Mouse (Mus musculus) hindbrain, embryonic 14.5 days (tissue): ENCODE measurements around the gene Arid2. TPM values are rescaled to one million over a fixed set of nuclear protein-coding genes. Genes with fewer than 3 reads are reported as not detected.
"Not testable (repeated sequence)": the region's sequence is repeated elsewhere in the genome, so short reads cannot be mapped to it uniquely, and the experiment has no call there.

ENCODE experiments used
- ATAC-seq: fragments of 200-750 bp; cut with Nextera tagmentation; 2 replicates; pipeline ENCODE4 v1.8.0; 2017; ENCODE audit warnings: moderate number of reproducible peaks, mild to moderate bottlenecking, moderate TSS enrichment, moderate library complexity; ENCODE audit not compliant: low FRiP score
- DNase-seq: peaks from one replicate; pipeline ENCODE4 v3.0.0-alpha.2; 2015; ENCODE audit warnings: low spot score
- H3K27ac ChIP-seq: fragments of 300-500 bp; sonication (generic); 2 replicates; pipeline ENCODE4 v1.5.1; 2014; ENCODE audit warnings: mild to moderate bottlenecking, moderate library complexity
- H3K27me3 ChIP-seq: fragments of 300-500 bp; sonication (generic); 2 replicates; pipeline ENCODE4 v1.6.1; 2014; ENCODE audit warnings: mild to moderate bottlenecking, low read length, mixed read lengths; ENCODE audit not compliant: control insufficient read depth, insufficient read depth
- H3K36me3 ChIP-seq: fragments of 300-500 bp; sonication (generic); replicated peaks from 2 replicates; pipeline ENCODE4 v1.6.1; 2014; ENCODE audit not compliant: control insufficient read depth, insufficient read depth
- H3K4me1 ChIP-seq: fragments of 300-500 bp; sonication (generic); replicated peaks from 2 replicates; pipeline ENCODE4 v1.6.1; 2014; ENCODE audit warnings: antibody characterized with exemption, low read length, mixed read lengths; ENCODE audit not compliant: control insufficient read depth, insufficient read depth
- H3K4me2 ChIP-seq: fragments of 300-500 bp; sonication (generic); replicated peaks from 2 replicates; pipeline ENCODE4 v1.6.1; 2014; ENCODE audit warnings: mild to moderate bottlenecking, moderate library complexity
- H3K4me3 ChIP-seq: fragments of 300-500 bp; sonication (generic); replicated peaks from 2 replicates; pipeline ENCODE4 v1.5.1; 2014; ENCODE audit warnings: mild to moderate bottlenecking, low read length
- H3K9ac ChIP-seq: fragments of 300-500 bp; sonication (generic); 2 replicates; pipeline ENCODE4 v1.6.1; 2014
- H3K9me3 ChIP-seq: fragments of 300-500 bp; sonication (generic); 2 replicates; pipeline ENCODE4 v1.6.1; 2016; ENCODE audit warnings: low read length; ENCODE audit not compliant: control insufficient read depth
- WGBS: fragments of 180-500 bp; shearing (Covaris S2); extraction: QIAGEN DNeasy Blood & Tissue Kit; methylation state at CpG from one replicate; pipeline ENCODE4 v1.1.7; 2014; 5-methylcytosine and 5-hydroxymethylcytosine counted together
- polyA plus RNA-seq: library from polyadenylated mRNA; unstranded; fragments of >200 nt; fragmentation: Nextera tagmentation; extraction: Ambion mirVana; gene quantifications from 2 replicates; pipeline ENCODE4 v1.2.1, GENCODE M21; 2014

The Arid2 gene
- polyA plus RNA-seq, 1 experiment from 2014 or later = 23.7 TPM

DNA sequence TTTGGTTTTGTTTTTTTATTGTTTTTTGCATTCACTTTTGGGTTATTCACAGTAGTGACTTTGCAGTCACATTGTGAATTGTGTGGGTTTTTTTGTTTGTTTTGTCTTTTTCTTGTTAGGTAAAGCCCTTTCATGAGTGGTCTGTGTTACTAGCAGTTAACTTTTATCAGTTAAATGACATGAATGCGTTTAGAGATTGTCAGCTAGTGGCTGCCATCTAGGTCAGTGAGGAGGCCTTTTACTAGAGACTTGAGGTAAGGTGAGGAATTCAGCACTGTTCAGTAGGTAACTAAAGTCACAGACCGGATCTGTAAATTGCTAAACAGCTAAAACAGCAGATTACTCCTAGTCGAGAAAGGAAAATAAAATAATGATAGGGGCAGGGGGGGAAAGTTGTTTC, 6.1 kb downstream of the Arid2 start:
- peaks cover 15% of the 10 kb centered on the region for H3K36me3 ChIP-seq
- H3K9ac ChIP-seq = no peak overlapping the region
- H3K27me3 ChIP-seq = no peaks in the 10 kb centered on the region
- WGBS = 88% methylated on average over 3 of the region's 3 CpGs
- H3K9me3 ChIP-seq = no peaks in the 10 kb centered on the region
- no peak overlapping the region for H3K4me2 ChIP-seq
- no peak overlapping the region for H3K4me3 ChIP-seq
- no peak for ATAC-seq
- H3K4me1 ChIP-seq = peaks cover 16% of the 10 kb centered on the region
- DNase-seq = no peak
- H3K27ac ChIP-seq = no peak overlapping the region

DNA sequence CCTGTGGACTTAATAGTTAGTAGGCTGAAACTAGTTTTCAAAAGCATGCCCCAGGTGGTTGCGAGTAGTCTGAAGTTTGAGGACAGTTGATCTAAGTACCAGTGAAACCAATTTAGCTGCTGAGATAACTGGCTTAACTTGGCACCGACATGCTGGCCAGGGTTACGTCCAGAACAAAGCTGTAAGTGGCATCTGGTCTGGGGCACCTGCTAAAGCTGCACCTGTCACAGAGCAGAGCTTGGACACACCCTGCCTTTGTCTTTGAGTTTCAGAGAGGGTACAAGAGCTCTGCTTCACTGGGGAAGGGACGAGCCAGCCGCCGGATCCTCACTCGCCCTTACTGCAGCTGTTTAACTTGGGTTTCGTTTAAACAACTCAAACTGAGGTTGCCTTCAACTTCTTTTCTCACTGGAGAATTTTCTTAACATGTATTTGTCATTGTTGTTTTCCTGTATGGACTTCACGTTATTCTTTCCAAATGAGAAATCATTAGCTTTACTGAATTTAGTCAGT, 9.8 kb downstream of the Arid2 start:
- 81% methylated on average over 9 of the region's 9 CpGs for WGBS
- H3K4me1 ChIP-seq = no peaks in the 10 kb centered on the region; the same call in 1 of the 2 replicates
- DNase-seq = no peak
- no peak for ATAC-seq
- H3K9me3 ChIP-seq = no peaks in the 10 kb centered on the region
- H3K27me3 ChIP-seq = no peaks in the 10 kb centered on the region
- H3K9ac ChIP-seq = no peak overlapping the region
- no peak overlapping the region for H3K27ac ChIP-seq
- H3K4me2 ChIP-seq = no peak overlapping the region
- H3K36me3 ChIP-seq = peaks cover 8% of the 10 kb centered on the region
- H3K4me3 ChIP-seq = no peak overlapping the region

DNA sequence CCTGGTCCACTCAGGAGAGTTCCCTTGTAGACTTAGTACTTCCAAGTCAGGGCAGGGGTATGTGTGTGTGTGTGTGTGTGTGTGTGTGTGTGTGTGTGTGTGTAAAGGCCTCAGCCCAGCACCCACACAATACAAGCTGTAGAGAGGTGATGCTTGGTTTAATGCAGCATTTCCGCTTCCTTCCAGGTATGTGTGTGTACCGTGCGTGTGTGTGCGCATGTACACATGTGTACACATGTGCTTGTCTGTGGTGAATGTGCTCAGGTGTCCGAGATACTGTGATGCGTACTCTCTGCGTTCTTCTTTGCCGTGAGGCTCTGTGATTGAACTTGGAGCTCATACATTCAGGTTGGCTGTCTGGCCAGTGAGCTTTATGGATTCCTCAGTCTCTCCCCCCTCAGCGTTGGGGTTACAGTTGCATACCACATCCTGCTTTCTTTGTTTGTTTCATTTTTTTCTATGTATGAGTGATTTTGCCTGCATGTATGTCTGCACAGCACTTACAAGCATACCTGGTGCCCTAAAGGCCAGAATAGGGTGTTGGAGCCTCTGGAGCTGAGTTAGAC, 10.4 kb downstream of the Arid2 start:
- Histone ChIP-seq H3K4me1 (no peaks in the 10 kb centered on the region; the same call in 1 of the 2 replicates), H3K9ac (no peak overlapping the region), H3K4me3 (no peak overlapping the region), H3K27me3 (no peaks in the 10 kb centered on the region), H3K27ac (no peak overlapping the region), H3K9me3 (no peaks in the 10 kb centered on the region), H3K36me3 (peaks cover 10% of the 10 kb centered on the region), H3K4me2 (no peak overlapping the region)
- no peak for ATAC-seq
- no peak for DNase-seq
- WGBS = 95% methylated on average over 9 of the region's 9 CpGs

DNA sequence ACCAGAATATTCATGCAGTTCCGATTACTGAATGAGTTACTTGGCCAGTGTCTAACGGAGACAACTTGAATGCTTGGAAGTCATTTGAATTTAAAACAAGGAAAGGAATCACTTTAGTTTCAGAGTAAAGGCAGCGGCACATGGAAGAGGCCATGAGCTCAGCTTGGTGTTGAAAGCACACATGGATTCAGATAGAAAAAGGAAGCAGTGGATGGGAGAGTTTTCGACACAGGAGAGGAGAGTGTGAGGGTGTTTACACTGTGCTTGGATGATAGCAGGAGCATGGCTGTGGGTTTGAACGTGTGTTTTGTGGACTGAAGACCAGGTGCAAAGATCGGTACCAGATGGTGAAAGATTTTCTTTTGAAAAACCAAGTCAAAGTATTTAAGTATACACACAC, 22.0 kb downstream of the Arid2 start:
- ATAC-seq (no peak), DNase-seq (no peak)
- H3K9me3 ChIP-seq = no peaks in the 10 kb centered on the region
- no peak overlapping the region for H3K9ac ChIP-seq
- H3K4me3 ChIP-seq = no peak overlapping the region
- H3K4me1 ChIP-seq = 0 out of 2 replicates have a peak, but pooled peaks cover 8% of the 10 kb centered on the region
- 68% methylated on average over 6 of the region's 6 CpGs for whole genome bisulfite sequencing
- no peaks in the 10 kb centered on the region for H3K27me3 ChIP-seq
- peaks cover 14% of the 10 kb centered on the region for H3K36me3 ChIP-seq
- H3K4me2 ChIP-seq = no peak overlapping the region
- no peak overlapping the region for H3K27ac ChIP-seq

DNA sequence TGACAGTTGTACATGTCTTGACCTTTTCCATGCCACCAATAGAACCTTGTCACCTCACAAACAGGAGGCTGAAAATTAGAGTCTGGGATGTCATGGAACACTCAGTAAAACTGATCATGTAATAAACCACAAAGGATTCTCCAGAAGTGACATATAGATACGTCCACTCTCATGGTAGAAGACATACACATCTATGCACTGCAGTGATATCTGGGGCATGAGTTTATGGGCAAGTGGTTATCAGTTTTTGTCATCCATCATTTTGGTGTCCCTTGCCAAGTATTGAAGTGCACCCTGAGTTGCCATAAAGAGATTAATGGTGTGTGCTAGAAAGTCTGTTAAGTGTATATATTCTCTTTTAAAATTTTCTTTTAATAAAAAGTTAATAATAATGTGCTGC, 25.6 kb downstream of the Arid2 start:
- H3K9me3 ChIP-seq = no peaks in the 10 kb centered on the region
- H3K27me3 ChIP-seq = no peaks in the 10 kb centered on the region
- DNase-seq (no peak), ATAC-seq (no peak)
- H3K4me1 ChIP-seq = 0 out of 2 replicates have a peak, but pooled peaks cover 8% of the 10 kb centered on the region
- no peak overlapping the region for H3K9ac ChIP-seq
- no peak overlapping the region for H3K4me2 ChIP-seq
- H3K36me3 ChIP-seq = no peaks in the 10 kb centered on the region; the same call in none of the 2 replicates
- no peak overlapping the region for H3K4me3 ChIP-seq
- no peak overlapping the region for H3K27ac ChIP-seq
- 94% methylated on average over 1 of the region's 1 CpGs for WGBS

DNA sequence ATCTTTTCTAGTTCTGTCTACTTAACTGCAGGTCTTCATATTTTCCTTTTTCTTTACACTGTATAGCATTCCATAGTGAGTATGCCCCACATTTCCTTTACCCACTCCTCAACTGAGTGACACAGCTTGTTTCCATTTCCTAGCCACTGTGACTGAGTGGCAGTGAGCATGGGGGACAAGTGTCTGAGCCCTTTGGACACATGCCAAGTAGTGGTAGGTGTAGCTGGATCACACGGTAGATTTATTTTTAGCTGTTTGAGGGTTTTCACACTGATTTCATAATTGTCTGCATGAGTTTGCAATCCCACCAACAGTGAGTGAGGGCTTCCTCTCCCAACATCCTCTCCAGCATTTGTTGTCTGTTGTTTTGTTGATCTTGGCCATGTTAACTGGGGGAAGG, 28.3 kb downstream of the Arid2 start:
- 42% methylated on average over 1 of the region's 1 CpGs for WGBS
- no peak overlapping the region for H3K27ac ChIP-seq
- H3K36me3 ChIP-seq = no peaks in the 10 kb centered on the region; the same call in 1 of the 2 replicates
- H3K9me3 ChIP-seq = no peaks in the 10 kb centered on the region
- H3K4me2 ChIP-seq = no peak overlapping the region
- DNase-seq (no peak), ATAC-seq (no peak)
- H3K27me3 ChIP-seq = no peaks in the 10 kb centered on the region
- no peak overlapping the region for H3K4me3 ChIP-seq
- H3K4me1 ChIP-seq = 0 out of 2 replicates have a peak, but pooled peaks cover under 1% of the 10 kb centered on the region
- no peak overlapping the region for H3K9ac ChIP-seq

DNA sequence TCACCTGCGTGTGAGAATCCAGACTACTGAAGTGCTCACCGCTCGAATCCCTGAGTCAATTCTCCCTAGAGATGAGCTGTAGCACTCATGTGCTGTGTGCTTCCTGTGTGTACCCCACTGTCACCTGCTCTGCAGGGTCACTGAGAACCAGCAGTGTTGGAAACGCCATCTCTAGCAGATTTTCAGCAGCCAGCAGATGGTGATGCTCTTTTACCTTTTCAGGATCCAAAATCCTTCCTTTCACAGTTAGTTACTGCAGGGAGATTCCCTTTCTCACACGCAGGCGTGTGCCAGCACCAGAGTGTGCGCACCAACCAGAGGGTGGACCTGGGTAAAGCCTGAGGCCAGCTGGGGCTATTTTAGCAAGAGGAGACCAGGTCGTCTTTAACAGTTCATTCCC, 32.0 kb downstream of the Arid2 start:
- ATAC-seq (no peak), DNase-seq (no peak)
- Histone ChIP-seq H3K4me1 (no peaks in the 10 kb centered on the region), H3K9me3 (no peaks in the 10 kb centered on the region), H3K4me2 (no peak overlapping the region), H3K36me3 (no peaks in the 10 kb centered on the region), H3K27me3 (no peaks in the 10 kb centered on the region), H3K4me3 (no peak overlapping the region), H3K9ac (no peak overlapping the region), H3K27ac (no peak overlapping the region)
- 81% methylated on average over 8 of the region's 8 CpGs for WGBS

DNA sequence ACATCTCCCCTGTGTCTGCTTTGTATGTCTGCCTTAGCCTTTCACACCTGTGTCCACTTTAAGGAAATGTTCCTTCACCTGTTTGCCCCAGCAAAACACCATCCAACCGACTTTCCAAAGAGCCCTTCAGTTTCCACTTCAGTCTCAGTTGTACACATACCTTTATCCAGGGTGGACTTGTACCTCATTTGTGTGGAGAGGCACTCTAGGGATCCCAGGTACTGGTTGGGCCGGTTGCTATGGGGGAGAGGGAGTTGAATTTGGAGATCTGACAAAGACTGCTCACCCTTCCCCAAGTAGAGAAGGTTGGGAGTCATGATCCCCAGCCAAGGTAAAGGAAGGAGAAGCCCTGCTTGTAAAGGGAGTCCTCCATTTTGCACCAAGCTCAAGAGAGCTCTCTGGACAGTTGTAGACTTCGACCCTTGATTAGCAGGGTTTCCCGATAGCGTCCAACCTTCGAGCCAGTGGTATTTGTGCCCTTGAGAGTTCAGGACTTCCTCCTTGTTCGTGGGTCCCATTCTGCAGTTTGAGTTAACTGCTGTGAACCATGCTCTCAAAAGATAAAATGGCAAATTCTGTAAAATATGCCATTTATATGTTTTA, 38.5 kb downstream of the Arid2 start:
- no peaks in the 10 kb centered on the region for H3K4me1 ChIP-seq
- 90% methylated on average over 7 of the region's 7 CpGs for WGBS
- no peaks in the 10 kb centered on the region for H3K27me3 ChIP-seq
- no peak overlapping the region for H3K4me2 ChIP-seq
- no peaks in the 10 kb centered on the region for H3K9me3 ChIP-seq
- H3K9ac ChIP-seq = no peak overlapping the region
- H3K36me3 ChIP-seq = peaks cover 7% of the 10 kb centered on the region
- no peak overlapping the region for H3K4me3 ChIP-seq
- no peak for ATAC-seq
- H3K27ac ChIP-seq = no peak overlapping the region
- DNase-seq = no peak

DNA sequence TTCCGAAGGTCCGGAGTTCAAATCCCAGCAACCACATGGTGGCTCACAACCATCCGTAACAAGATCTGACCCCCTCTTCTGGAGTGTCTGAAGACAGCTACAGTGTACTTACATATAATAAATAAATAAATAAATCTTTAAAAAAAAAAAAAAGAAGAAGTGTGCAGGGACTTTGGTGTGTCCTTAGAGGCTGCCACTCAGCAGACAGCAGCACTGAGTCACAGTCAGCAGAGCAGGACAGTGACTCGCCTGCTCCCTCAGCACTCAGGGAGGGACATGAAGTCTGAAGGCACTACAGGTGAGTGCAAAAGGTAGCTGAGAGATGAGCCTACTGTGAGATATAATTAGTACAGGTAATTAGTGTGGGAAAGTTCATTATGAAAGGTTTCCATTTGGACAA, 41.4 kb downstream of the Arid2 start:
- H3K27me3 ChIP-seq, DNase-seq, H3K4me1 ChIP-seq, H3K9me3 ChIP-seq, H3K27ac ChIP-seq, H3K4me3 ChIP-seq, H3K36me3 ChIP-seq, H3K4me2 ChIP-seq, H3K9ac ChIP-seq, ATAC-seq: not testable (repeated sequence)
- 97% methylated on average over 3 of the region's 4 CpGs for WGBS
